Mouse (Mus musculus) layer of hippocampus, adult 9-10 months (tissue): ENCODE data around the gene Cwc22.
"Not testable (repeated sequence)": the region's sequence is repeated elsewhere in the genome, so short reads cannot be mapped to it uniquely, and the experiment has no call there.

Experiments
- DNase-seq: peaks from one replicate; pipeline ENCODE4 v3.0.0; 2022; ENCODE audit warnings: low spot score

Cwc22 gene

GRCm38 (mm10) chr2:77897558-77897899, 48.6 kb downstream of the Cwc22 start:
- no peak for DNase-seq

- DNase-seq = no peak
Measured at GRCm38 (mm10) chr2:77896843-77897557, 49.2 kb downstream of the Cwc22 start.

- DNase-seq = not testable (repeated sequence)
Measured at GRCm38 (mm10) chr2:77895906-77896570, 50.1 kb downstream of the Cwc22 start.

GRCm38 (mm10) chr2:77894896-77895295, 51.3 kb downstream of the Cwc22 start:
- no peak for DNase-seq

- DNase-seq = no peak
Measured at GRCm38 (mm10) chr2:77893505-77893904, 52.7 kb downstream of the Cwc22 start.

GRCm38 (mm10) chr2:77892573-77892972, 53.6 kb downstream of the Cwc22 start:
- DNase-seq = no peak

GRCm38 (mm10) chr2:77890836-77891438, 55.2 kb downstream of the Cwc22 start:
- DNase-seq = no peak

GRCm38 (mm10) chr2:77889949-77890348, 56.2 kb downstream of the Cwc22 start:
- no peak for DNase-seq

GRCm38 (mm10) chr2:77889401-77889800, 56.8 kb downstream of the Cwc22 start:
- no peak for DNase-seq

GRCm38 (mm10) chr2:77888826-77889225, 57.3 kb downstream of the Cwc22 start:
- DNase-seq = no peak

GRCm38 (mm10) chr2:77888056-77888455, 58.1 kb downstream of the Cwc22 start:
- no peak for DNase-seq

- no peak for DNase-seq
Measured at GRCm38 (mm10) chr2:77887166-77887565, 59.0 kb downstream of the Cwc22 start.

GRCm38 (mm10) chr2:77885491-77886130, 60.6 kb downstream of the Cwc22 start:
- no peak for DNase-seq

GRCm38 (mm10) chr2:77885036-77885435, 61.1 kb downstream of the Cwc22 start:
- DNase-seq = no peak

- DNase-seq = no peak
Measured at GRCm38 (mm10) chr2:77884491-77884890, 61.7 kb downstream of the Cwc22 start.

- no peak for DNase-seq
Measured at GRCm38 (mm10) chr2:77882961-77883360, 63.2 kb downstream of the Cwc22 start.

GRCm38 (mm10) chr2:77881301-77882199, 64.6 kb downstream of the Cwc22 start:
- no peak for DNase-seq

GRCm38 (mm10) chr2:77880351-77880750, 65.8 kb downstream of the Cwc22 start:
- no peak for DNase-seq

- DNase-seq = no peak
Measured at GRCm38 (mm10) chr2:77879736-77880135, 66.4 kb downstream of the Cwc22 start.

GRCm38 (mm10) chr2:77877156-77877855, 68.9 kb downstream of the Cwc22 start:
- no peak for DNase-seq

GRCm38 (mm10) chr2:77876331-77876730, 69.8 kb downstream of the Cwc22 start:
- DNase-seq = no peak
